Comparison of ENCODE assay signal across 11 mouse cellular contexts in the genomic region with DNA sequence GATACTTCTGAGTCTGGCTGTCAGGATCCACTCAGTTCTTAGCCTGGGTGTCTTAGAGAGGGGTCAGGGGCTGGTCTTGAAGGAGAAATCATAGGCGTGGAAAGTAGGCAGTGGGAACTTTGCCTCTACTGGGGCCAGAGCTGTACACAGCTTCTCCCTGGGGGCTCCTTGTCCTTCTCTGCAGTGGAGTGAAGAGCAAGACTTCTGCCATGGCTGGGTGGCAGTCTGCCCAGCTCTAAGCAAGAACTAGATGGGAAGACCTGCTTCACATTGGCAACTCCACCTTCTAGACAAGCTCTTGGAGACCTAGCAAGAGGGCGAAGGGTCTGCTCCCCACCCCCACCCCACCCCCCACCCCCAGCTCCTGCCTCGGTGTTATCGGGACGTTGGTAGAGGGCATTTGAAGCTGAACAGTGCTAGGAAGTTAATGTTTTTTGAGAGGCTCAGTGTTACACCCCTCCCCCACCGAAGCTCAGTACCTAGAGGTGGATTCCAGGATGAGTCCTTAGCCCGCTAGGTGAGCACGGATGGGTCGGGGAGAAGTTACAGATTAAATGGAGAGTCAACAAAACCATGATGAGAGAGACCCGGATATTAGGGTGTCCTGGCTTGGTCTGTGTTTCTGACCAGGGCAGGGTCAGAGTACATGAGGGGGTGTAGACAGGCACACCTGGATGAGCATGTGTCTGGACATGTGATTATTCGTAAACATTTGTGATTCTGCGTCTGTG. TPM values are rescaled to one million over a fixed set of nuclear protein-coding genes. Genes with fewer than 3 reads are reported as not detected.
DNase-seq lines count a peak whose midpoint lies in the region; ATAC-seq and TF ChIP-seq lines count a peak whose summit lies in the region.
"Had no signal": no experiment of that assay in that cellular context is flagged by ENCODE, and none has a peak within 500 bp of the region (broad histone marks: within the 10 kb centered on the region; RNA-seq: fewer than 3 reads in every experiment).

No protein-coding gene starts in this region.

- no peak for ATAC-seq in neural tube, embryonic 12.5 days (ENCODE audit: low FRiP score, low read depth)
- ATAC-seq in limb, embryonic 15.5 days (ENCODE audit: insufficient number of reproducible peaks, low FRiP score, low TSS enrichment, low read depth), result no peak
- ATAC-seq: hindbrain, postnatal 0 days had no signal

- peaks cover 24% of the 10 kb centered on the region for H3K36me3 ChIP-seq in neural tube, embryonic 12.5 days
- H3K36me3 ChIP-seq in kidney, adult 2 months (ENCODE audit: control insufficient read depth, insufficient read depth, low read length), result no peaks in the 10 kb centered on the region
- peaks cover 26% of the 10 kb centered on the region for H3K36me3 ChIP-seq in limb, embryonic 15.5 days
- peaks cover 61% of the 10 kb centered on the region for H3K36me3 ChIP-seq in midbrain, embryonic 10.5 days

- 86% methylated on average over 12 of the region's 12 CpGs for WGBS in neural tube, embryonic 12.5 days
- 36% methylated on average over 12 of the region's 12 CpGs for WGBS in kidney, adult 2 months
- WGBS in limb, embryonic 15.5 days, result 61% methylated on average over 12 of the region's 12 CpGs
- WGBS in midbrain, embryonic 10.5 days, result 89% methylated on average over 12 of the region's 12 CpGs

- DNase-seq in neural tube, embryonic 10.5 days (ENCODE audit: extremely low spot score, low spot score), result no peak
- DNase-seq in kidney, adult 2 months, result peak; percentile 94
- no peak for DNase-seq in cerebellum, adult 8-10 months
- DNase-seq in midbrain, embryonic 10.5 days (ENCODE audit: low spot score), result no peak
- DNase-seq in spleen, postnatal 4 days (ENCODE audit: low spot score in 2 of 2), result no peak
- DNase-seq: lung, postnatal 10 days; right cerebral cortex, postnatal 14 days; thymus, postnatal 14 days had no signal

- H3K4me2 ChIP-seq in neural tube, embryonic 12.5 days (replicated peaks), result peak overlapping the region; percentile 20; the same call in 1 of the 2 replicates
- H3K4me2 ChIP-seq in limb, embryonic 15.5 days, result peak overlapping the region; percentile 47

- H3K27ac ChIP-seq in neural tube, embryonic 12.5 days, result no peak overlapping the region
- H3K27ac ChIP-seq in kidney, adult 2 months (ENCODE audit: insufficient read depth, low read depth, low read length), result peak overlapping the region; percentile 92
- peak overlapping the region; percentile 91 for H3K27ac ChIP-seq in limb, embryonic 15.5 days
- no peak overlapping the region for H3K27ac ChIP-seq in midbrain, embryonic 10.5 days (replicated peaks)
- H3K27ac ChIP-seq: hindbrain, postnatal 0 days had no signal

- 0 out of 2 replicates have a peak, but pooled peaks have one; percentile 4 for TF ChIP-seq CTCF in kidney, adult 2 months (conservative IDR thresholded peaks at IDR 0.05; ENCODE audit: insufficient read depth, insufficient read length, low read depth, low read length)

- no peak overlapping the region for H3K9ac ChIP-seq in neural tube, embryonic 12.5 days
- H3K9ac ChIP-seq in limb, embryonic 15.5 days, result no peak overlapping the region

- H3K4me3 ChIP-seq in neural tube, embryonic 12.5 days, result no peak overlapping the region
- H3K4me3 ChIP-seq in kidney, adult 2 months (ENCODE audit: insufficient read depth, low read depth, low read length), result no peak overlapping the region
- H3K4me3 ChIP-seq in limb, embryonic 15.5 days, result peak overlapping the region; percentile 30
- H3K4me3 ChIP-seq in midbrain, embryonic 10.5 days, result no peak overlapping the region

- no peaks in the 10 kb centered on the region for H3K27me3 ChIP-seq in neural tube, embryonic 12.5 days (replicated peaks)
- no peaks in the 10 kb centered on the region for H3K27me3 ChIP-seq in kidney, adult 2 months (replicated peaks; ENCODE audit: control insufficient read depth, insufficient read depth, low read length)
- no peaks in the 10 kb centered on the region for H3K27me3 ChIP-seq in limb, embryonic 15.5 days
- no peaks in the 10 kb centered on the region for H3K27me3 ChIP-seq in midbrain, embryonic 10.5 days (ENCODE audit: low read depth, poor library complexity, severe bottlenecking)

- H3K9me3 ChIP-seq in neural tube, embryonic 12.5 days, result no peaks in the 10 kb centered on the region
- H3K9me3 ChIP-seq in limb, embryonic 15.5 days, result no peaks in the 10 kb centered on the region
- no peaks in the 10 kb centered on the region for H3K9me3 ChIP-seq in midbrain, embryonic 10.5 days (replicated peaks)

- TF ChIP-seq POLR2A in kidney, adult 2 months (IDR thresholded peaks at IDR 0.05; ENCODE audit: low read depth, low read length), result no peak

- H3K4me1 ChIP-seq in neural tube, embryonic 12.5 days, result peaks cover 53% of the 10 kb centered on the region
- H3K4me1 ChIP-seq in kidney, adult 2 months (ENCODE audit: control insufficient read depth, insufficient read depth, low read length), result peaks cover 21% of the 10 kb centered on the region
- H3K4me1 ChIP-seq in limb, embryonic 15.5 days, result peaks cover 72% of the 10 kb centered on the region
- H3K4me1 ChIP-seq in midbrain, embryonic 10.5 days, result peaks cover 67% of the 10 kb centered on the region

RNA-seq across cellular contexts. Expression of a gene that starts 4.3 kb away (rescaled TPM):
- polyA plus RNA-seq in neural tube, embryonic 12.5 days (2016; fragmentation: Nextera tagmentation; extraction: Ambion mirVana), result 327 and 330 TPM in 2 replicates
- 1,142 and 1,152 TPM in 2 replicates for polyA plus RNA-seq in kidney, adult 2 months (2012; rRNA removed)
- polyA plus RNA-seq in limb, embryonic 15.5 days (2015; fragmentation: Nextera tagmentation; extraction: Ambion mirVana), result 1,243 and 1,296 TPM in 2 replicates
- 290 and 322 TPM in 2 replicates for polyA plus RNA-seq in midbrain, embryonic 10.5 days (2016; fragmentation: Nextera tagmentation; extraction: Ambion mirVana)

RNA-seq across cellular contexts. Expression of a gene that starts 21.3 kb away (rescaled TPM):
- 190 and 194 TPM in 2 replicates for polyA plus RNA-seq in neural tube, embryonic 12.5 days (2016; fragmentation: Nextera tagmentation; extraction: Ambion mirVana)
- polyA plus RNA-seq in kidney, adult 2 months (2012; rRNA removed), result 0.72 and 1.1 TPM in 2 replicates
- 162 and 178 TPM in 2 replicates for polyA plus RNA-seq in limb, embryonic 15.5 days (2015; fragmentation: Nextera tagmentation; extraction: Ambion mirVana)
- polyA plus RNA-seq in midbrain, embryonic 10.5 days (2016; fragmentation: Nextera tagmentation; extraction: Ambion mirVana), result 357 and 364 TPM in 2 replicates

RNA-seq across cellular contexts. Expression of a gene that starts 43.8 kb away (rescaled TPM):
- 0.22 and 0.41 TPM in 2 replicates for polyA plus RNA-seq in neural tube, embryonic 12.5 days (2016; fragmentation: Nextera tagmentation; extraction: Ambion mirVana)
- polyA plus RNA-seq in kidney, adult 2 months (2012; rRNA removed), result 0.86 and 1.8 TPM in 2 replicates
- polyA plus RNA-seq in limb, embryonic 15.5 days (2015; fragmentation: Nextera tagmentation; extraction: Ambion mirVana), result 1.9 and 2.1 TPM in 2 replicates
- polyA plus RNA-seq in midbrain, embryonic 10.5 days (2016; fragmentation: Nextera tagmentation; extraction: Ambion mirVana), result 0.55 and 0.84 TPM in 2 replicates

Comparison
In these comparisons a context has a peak if more than half of its experiments do, and no peak if none do; other contexts are left out.
1. H3K27ac ChIP-seq: peak in kidney, adult 2 months (single experiment) and limb, embryonic 15.5 days (single experiment); none in neural tube, embryonic 12.5 days (single experiment) and midbrain, embryonic 10.5 days (single experiment).
2. RNA of a gene that starts 21.3 kb away (polyA plus RNA-seq): 357 to 364 TPM in midbrain, embryonic 10.5 days, 190 to 194 TPM in neural tube, embryonic 12.5 days and 162 to 178 TPM in limb, embryonic 15.5 days; 0.72 to 1.1 TPM in kidney, adult 2 months; every median in the first group is over 10 times any median in the second.